Mouse (Mus musculus) right cerebral cortex, postnatal 25 days (tissue): Measurements from ENCODE around the gene Tulp2.

Experiments used
- DNase-seq: peaks from one replicate; pipeline ENCODE4 v3.0.0; 2022

Gene Tulp2

GRCm38 (mm10) chr7:45481374-45481927 lies at the start of gene Tulp2:
TSS of gene Tulp2 (plus strand) at chr7:45481877.
- DNase-seq: peak; percentile 45

GRCm38 (mm10) chr7:45433835-45434202 lies 47.9 kb upstream of the Tulp2 start:
- DNase-seq: no peak

GRCm38 (mm10) chr7:45434203-45435015 lies 47.3 kb upstream of the Tulp2 start, which contains the start of gene Gys1:
TSS of gene Gys1 (plus strand) at chr7:45434844.
- peak; percentile 100 for DNase-seq

- no peak for DNase-seq
Measured at GRCm38 (mm10) chr7:45435038-45435437, 46.6 kb upstream of the Tulp2 start.

- DNase-seq: no peak
Measured at GRCm38 (mm10) chr7:45436444-45436843, 45.2 kb upstream of the Tulp2 start.

GRCm38 (mm10) chr7:45437046-45437445 lies 44.6 kb upstream of the Tulp2 start:
- no peak for DNase-seq

- no peak for DNase-seq
Measured at GRCm38 (mm10) chr7:45437521-45438276, 44.0 kb upstream of the Tulp2 start, which contains the start of gene Ruvbl2. TSS of gene Ruvbl2 (minus strand) at chr7:45438096.

GRCm38 (mm10) chr7:45443526-45444420 lies 37.9 kb upstream of the Tulp2 start:
- no peak for DNase-seq

GRCm38 (mm10) chr7:45446589-45446988 lies 35.1 kb upstream of the Tulp2 start:
- DNase-seq: no peak

GRCm38 (mm10) chr7:45447325-45447990 lies 34.2 kb upstream of the Tulp2 start:
- DNase-seq: no peak

- DNase-seq: no peak
Measured at GRCm38 (mm10) chr7:45449974-45450373, 31.7 kb upstream of the Tulp2 start.

GRCm38 (mm10) chr7:45451344-45451982 lies 30.2 kb upstream of the Tulp2 start:
- DNase-seq: peak; percentile 84

GRCm38 (mm10) chr7:45454971-45455370 lies 26.7 kb upstream of the Tulp2 start:
- DNase-seq: no peak

- no peak for DNase-seq
Measured at GRCm38 (mm10) chr7:45455932-45456696, 25.6 kb upstream of the Tulp2 start.

- no peak for DNase-seq
Measured at GRCm38 (mm10) chr7:45456721-45457203, 24.9 kb upstream of the Tulp2 start.

GRCm38 (mm10) chr7:45457204-45458060 lies 24.2 kb upstream of the Tulp2 start:
- DNase-seq: no peak

GRCm38 (mm10) chr7:45458748-45459563 lies 22.7 kb upstream of the Tulp2 start:
- peak; percentile 65 for DNase-seq

- DNase-seq: peak; percentile 94
Measured at GRCm38 (mm10) chr7:45459564-45460140, 22.0 kb upstream of the Tulp2 start, which contains the start of gene Ftl1. TSS of gene Ftl1 (minus strand) at chr7:45459884.
